Mouse (Mus musculus) heart, postnatal 0 days (tissue): ENCODE data around the gene Rilpl1. TPM values are rescaled to one million over a fixed set of nuclear protein-coding genes. Genes with fewer than 3 reads are reported as not detected.
A peak's percentile ranks its signal among the peaks of the same experiment; 100 is the strongest.

ENCODE experiments used
- ATAC-seq: fragments of 200-750 bp; cut with Nextera tagmentation; 2 replicates; pipeline ENCODE4 v1.8.0; 2017; ENCODE audit warnings: low read depth, moderate number of reproducible peaks, moderate library complexity; ENCODE audit not compliant: insufficient read depth
- DNase-seq: peaks from one replicate; pipeline ENCODE4 v3.0.0-alpha.2; 2016; ENCODE audit warnings: low spot score
- H3K27ac ChIP-seq: fragments of 300-500 bp; sonication (generic); 2 replicates; pipeline ENCODE4 v1.5.1; 2014; ENCODE audit warnings: low read depth, mild to moderate bottlenecking
- H3K27me3 ChIP-seq: fragments of 300-500 bp; sonication (generic); 2 replicates; pipeline ENCODE4 v1.6.1; 2014; ENCODE audit warnings: low read length, mixed read lengths; ENCODE audit not compliant: control insufficient read depth, insufficient read depth
- H3K36me3 ChIP-seq: fragments of 300-500 bp; sonication (generic); replicated peaks from 2 replicates; pipeline ENCODE4 v1.6.1; 2014; ENCODE audit warnings: low read length, mixed read lengths; ENCODE audit not compliant: control insufficient read depth, insufficient read depth
- H3K4me1 ChIP-seq: fragments of 300-500 bp; sonication (generic); 2 replicates; pipeline ENCODE4 v1.6.1; 2014; ENCODE audit warnings: antibody characterized with exemption; ENCODE audit not compliant: control insufficient read depth, insufficient read depth
- H3K4me2 ChIP-seq: fragments of 300-500 bp; sonication (generic); 2 replicates; pipeline ENCODE4 v1.6.1; 2014; ENCODE audit warnings: low read depth, mild to moderate bottlenecking, low read length, moderate library complexity
- H3K4me3 ChIP-seq: fragments of 300-500 bp; sonication (generic); 2 replicates; pipeline ENCODE4 v1.5.1; 2014; ENCODE audit warnings: low read depth, low read length
- H3K9ac ChIP-seq: fragments of 300-500 bp; sonication (generic); replicated peaks from 2 replicates; pipeline ENCODE4 v1.6.1; 2014; ENCODE audit warnings: low read depth, low read length, mixed read lengths
- H3K9me3 ChIP-seq: fragments of 300-500 bp; sonication (generic); replicated peaks from 2 replicates; pipeline ENCODE4 v1.6.1; 2016; ENCODE audit warnings: low read length; ENCODE audit not compliant: control insufficient read depth
- CTCF ChIP-seq: IDR thresholded peaks from 2 replicates; pipeline ENCODE4 v1.5.1; 2016; ENCODE audit warnings: antibody characterized with exemption, control low read depth, low read depth
- EP300 ChIP-seq: IDR thresholded peaks from 2 replicates; pipeline ENCODE4 v1.6.1; 2016; ENCODE audit warnings: antibody characterized with exemption, low read depth
- WGBS: fragments of 180-500 bp; shearing (Covaris S2); extraction: QIAGEN DNeasy Blood & Tissue Kit; methylation state at CpG from one replicate; pipeline ENCODE4 v1.1.7; 2014; 5-methylcytosine and 5-hydroxymethylcytosine counted together
- polyA plus RNA-seq: library from polyadenylated mRNA; unstranded; fragments of >200 nt; fragmentation: Nextera tagmentation; extraction: Ambion mirVana; gene quantifications from 2 replicates; pipeline ENCODE4 v1.2.1, GENCODE M21; 2015
- total RNA-seq: library from RNA; depleted of rRNA; stranded (reverse); fragments of >200 nt; gene quantifications from 2 replicates; pipeline ENCODE4 v1.2.3, GENCODE M21; 2014; ENCODE audit warnings: low replicate concordance

The Rilpl1 gene
- total and polyA plus RNA-seq, 2 experiments from 2014 or later = 40.5 to 52.1 TPM

DNA sequence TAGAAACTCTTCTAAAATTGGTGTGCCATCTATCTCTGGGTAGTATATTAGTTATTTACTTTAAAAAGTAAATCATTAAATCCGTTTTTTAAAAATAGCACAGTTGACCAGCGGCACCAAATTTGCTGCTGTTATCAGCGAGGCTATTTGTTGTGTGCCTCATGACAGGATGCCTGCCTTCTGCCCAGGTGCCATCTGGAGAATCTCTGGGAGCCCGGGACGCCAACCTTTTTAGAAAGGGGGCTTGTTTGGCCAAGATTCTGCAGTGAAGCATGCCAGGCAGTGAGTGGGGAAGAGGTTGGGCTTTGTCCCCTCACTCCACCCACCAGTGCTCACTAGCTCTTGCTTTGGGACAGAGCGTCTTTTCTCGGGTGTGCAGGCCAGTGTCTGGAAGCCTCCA lies 81.1 kb downstream of the Rilpl1 start:
- H3K36me3 ChIP-seq = peaks cover 72% of the 10 kb centered on the region
- WGBS = 38% methylated on average over 7 of the region's 7 CpGs
- H3K9me3 ChIP-seq = no peaks in the 10 kb centered on the region
- no peak overlapping the region for H3K9ac ChIP-seq
- peaks cover 15% of the 10 kb centered on the region for H3K4me1 ChIP-seq
- no peak overlapping the region; the same call in 1 of the 2 replicates for H3K4me2 ChIP-seq
- DNase-seq (no peak), ATAC-seq (no peak)
- TF ChIP-seq CTCF (no peak), EP300 (no peak)
- H3K4me3 ChIP-seq = no peak overlapping the region
- H3K27ac ChIP-seq = peak overlapping the region; percentile 67
- no peaks in the 10 kb centered on the region for H3K27me3 ChIP-seq

DNA sequence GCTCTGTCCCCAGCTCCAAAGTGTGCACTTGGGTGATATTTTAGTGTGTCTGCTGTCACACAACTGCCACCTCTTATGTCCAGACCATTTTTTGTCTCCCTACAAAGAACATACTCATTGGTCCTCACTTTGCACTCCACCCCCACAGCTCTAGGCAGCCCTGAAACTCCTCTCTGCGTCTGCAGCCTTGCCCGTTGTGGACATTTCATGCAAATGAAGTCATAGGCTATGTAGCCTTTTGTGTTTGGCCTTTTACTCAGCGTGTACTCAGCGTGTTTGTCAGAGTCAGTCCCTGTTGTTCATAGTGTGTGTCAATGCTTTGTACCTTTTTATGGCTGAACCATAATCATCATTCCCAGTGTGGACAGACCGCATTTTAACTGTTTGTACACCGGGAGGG lies 81.7 kb downstream of the Rilpl1 start:
- DNase-seq (no peak), ATAC-seq (no peak)
- TF ChIP-seq CTCF (no peak), EP300 (no peak)
- Histone ChIP-seq H3K9me3 (no peaks in the 10 kb centered on the region), H3K36me3 (peaks cover 72% of the 10 kb centered on the region), H3K27me3 (no peaks in the 10 kb centered on the region), H3K4me1 (peaks cover 20% of the 10 kb centered on the region), H3K9ac (no peak overlapping the region), H3K4me2 (no peak overlapping the region), H3K27ac (peak overlapping the region; percentile 67), H3K4me3 (no peak overlapping the region)
- 49% methylated on average over 6 of the region's 6 CpGs for WGBS

DNA sequence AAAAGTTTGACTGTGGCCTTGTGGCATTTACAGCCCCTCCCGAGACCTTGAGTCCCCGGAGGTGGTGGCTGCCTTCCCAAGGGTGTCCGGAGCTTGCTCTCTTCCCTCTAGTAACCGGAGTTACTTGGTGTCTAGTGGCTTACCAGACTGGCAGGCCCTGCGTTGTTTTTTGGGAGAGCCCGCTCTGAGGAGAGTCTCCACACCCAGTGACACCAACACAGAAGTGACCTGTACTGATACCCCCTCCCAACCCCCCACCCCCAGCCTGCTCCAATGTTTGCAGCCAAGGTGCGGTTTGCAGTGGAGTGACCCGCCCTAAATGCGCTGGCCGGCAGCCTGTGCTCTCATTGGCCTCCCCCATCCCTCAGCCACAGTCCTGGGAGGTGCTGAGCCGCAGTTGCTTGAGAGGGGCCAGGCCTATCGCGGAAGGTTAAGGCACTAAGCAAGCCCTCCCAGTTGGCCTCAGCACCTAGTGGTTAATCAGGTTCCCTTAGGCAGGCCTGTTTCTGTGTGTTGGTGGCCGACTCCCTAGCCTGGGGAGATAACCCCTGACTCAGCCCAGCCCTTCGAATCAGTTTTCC lies 84.8 kb downstream of the Rilpl1 start:
- 2% methylated on average over 15 of the region's 15 CpGs for WGBS
- H3K27ac ChIP-seq = peak overlapping the region; percentile 92
- H3K9ac ChIP-seq = peak overlapping the region; percentile 94
- peak overlapping the region; percentile 91 for H3K4me3 ChIP-seq
- H3K4me1 ChIP-seq = peaks cover 21% of the 10 kb centered on the region
- H3K4me2 ChIP-seq = peak overlapping the region; percentile 99
- H3K36me3 ChIP-seq = peaks cover 42% of the 10 kb centered on the region
- no peak for TF ChIP-seq EP300
- peak; percentile 18 for TF ChIP-seq CTCF
- ATAC-seq = peak; percentile 72
- no peaks in the 10 kb centered on the region for H3K9me3 ChIP-seq
- no peaks in the 10 kb centered on the region for H3K27me3 ChIP-seq
- peak; percentile 85 for DNase-seq

- no peak for DNase-seq
- WGBS = under 1% methylated on average over 37 of the region's 77 CpGs
Observed at GRCm38 (mm10) chr5:124445621-124446293, 85.4 kb downstream of the Rilpl1 start.

DNA sequence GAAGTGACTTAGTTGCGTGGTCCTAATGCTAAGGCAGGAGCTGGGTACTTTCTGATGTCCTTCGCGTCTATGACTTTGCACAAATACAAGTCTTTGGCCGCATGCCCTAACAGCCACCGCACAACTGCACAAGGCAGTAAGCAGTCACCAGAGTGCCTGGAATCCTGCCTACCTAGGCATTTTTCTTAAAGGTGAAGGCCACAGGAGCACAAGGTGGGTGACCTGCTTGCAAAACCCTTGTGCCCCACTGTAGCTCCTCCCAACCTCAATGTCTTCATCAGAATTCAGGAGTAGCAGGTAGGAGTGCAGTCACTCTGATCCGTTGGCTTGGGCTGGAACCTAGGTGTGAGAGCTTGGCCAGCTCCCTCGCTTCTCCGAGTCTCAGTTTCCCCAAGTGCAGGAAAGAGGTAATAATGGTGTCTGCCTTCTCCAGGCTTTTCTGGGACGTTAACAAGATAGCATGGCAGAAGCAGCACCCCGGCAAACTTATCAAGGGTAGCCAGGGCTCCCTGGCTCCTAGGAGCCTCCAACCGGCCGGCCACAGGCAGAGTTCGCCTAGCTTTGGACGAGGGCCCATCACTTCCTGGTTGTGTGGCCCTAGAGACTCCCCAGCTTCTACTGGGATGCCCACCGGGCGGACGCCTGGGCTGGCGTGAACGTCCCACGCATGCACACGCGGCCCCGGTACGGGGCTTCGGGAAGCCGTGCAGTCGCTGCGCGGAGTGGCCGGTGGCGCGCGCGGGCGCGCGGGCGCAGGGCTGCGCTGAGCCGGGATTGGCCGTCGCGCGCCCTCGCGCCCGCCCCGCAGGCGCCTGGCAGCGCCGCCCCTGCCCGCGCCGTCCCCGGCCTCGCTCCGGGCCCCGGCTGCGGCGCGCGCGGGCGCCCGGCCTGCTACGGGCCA lies 86.3 kb downstream of the Rilpl1 start:
- WGBS = 1% methylated on average over 50 of the region's 66 CpGs
- Histone ChIP-seq H3K27me3 (no peaks in the 10 kb centered on the region), H3K36me3 (peaks cover 28% of the 10 kb centered on the region), H3K4me3 (peak overlapping the region; percentile 91), H3K4me1 (peaks cover 26% of the 10 kb centered on the region), H3K9me3 (no peaks in the 10 kb centered on the region), H3K4me2 (peak overlapping the region; percentile 99), H3K9ac (peak overlapping the region; percentile 94), H3K27ac (peak overlapping the region; percentile 92)
- TF ChIP-seq EP300 (no peak), CTCF (no peak)
- DNase-seq = peak; percentile 64
- ATAC-seq = peak; percentile 82

More at GRCm38 (mm10) chr5:124445621-124446293, 85.4 kb downstream of the Rilpl1 start:
- peak overlapping the region; percentile 91 for H3K4me3 ChIP-seq
- peak overlapping the region; percentile 94 for H3K9ac ChIP-seq
- H3K36me3 ChIP-seq = peaks cover 36% of the 10 kb centered on the region
- no peaks in the 10 kb centered on the region for H3K27me3 ChIP-seq
- H3K27ac ChIP-seq = peak overlapping the region; percentile 92
- ATAC-seq = peak; percentile 40; the same call in 1 of the 2 replicates
- 0 out of 2 replicates have a peak, but pooled peaks have one; percentile 25 for TF ChIP-seq EP300
- no peak for TF ChIP-seq CTCF
- H3K4me1 ChIP-seq = peaks cover 24% of the 10 kb centered on the region
- H3K4me2 ChIP-seq = peak overlapping the region; percentile 99
- H3K9me3 ChIP-seq = no peaks in the 10 kb centered on the region
